Mouse (Mus musculus): ENCODE measurements around the gene P4ha2.
"Not testable (repeated sequence)": the region's sequence is repeated elsewhere in the genome, so short reads cannot be mapped to it uniquely, and the experiment has no call there.

Gene P4ha2

GRCm38 (mm10) chr11:54134905-54135304 is 35.0 kb downstream of the P4ha2 start:
- DNase-seq (ENCODE audit: low spot score in 2 of 2), result no peak

- not testable (repeated sequence) for DNase-seq (ENCODE audit: low spot score in 2 of 2)
These were observed 40.3 kb downstream of the P4ha2 start for GRCm38 (mm10) chr11:54140159-54140558.

- no peak for DNase-seq (ENCODE audit: low spot score in 2 of 2)
These were observed 41.5 kb downstream of the P4ha2 start for GRCm38 (mm10) chr11:54141200-54141971.

GRCm38 (mm10) chr11:54144886-54145285 is 45.0 kb downstream of the P4ha2 start:
- peak; percentile 69 to 73 for DNase-seq (ENCODE audit: low spot score in 2 of 2)

- DNase-seq (ENCODE audit: low spot score in 2 of 2), result no peak
These were observed 46.1 kb downstream of the P4ha2 start for GRCm38 (mm10) chr11:54145990-54146389.

GRCm38 (mm10) chr11:54149791-54150465 is 50.0 kb downstream of the P4ha2 start:
- DNase-seq (ENCODE audit: low spot score in 2 of 2), result no peak

- DNase-seq (ENCODE audit: low spot score in 2 of 2), result no peak
These were observed 51.2 kb downstream of the P4ha2 start for GRCm38 (mm10) chr11:54151141-54151540.

GRCm38 (mm10) chr11:54152957-54153356 is 53.1 kb downstream of the P4ha2 start:
- DNase-seq (ENCODE audit: low spot score in 2 of 2), result no peak

- DNase-seq (ENCODE audit: low spot score in 2 of 2), result peak; percentile 13 to 45
These were observed 56.0 kb downstream of the P4ha2 start for GRCm38 (mm10) chr11:54155864-54156263.

- no peak for DNase-seq (ENCODE audit: low spot score in 2 of 2)
These were observed 56.6 kb downstream of the P4ha2 start for GRCm38 (mm10) chr11:54156504-54156903.

- DNase-seq (ENCODE audit: low spot score in 2 of 2), result no peak
These were observed 57.7 kb downstream of the P4ha2 start for GRCm38 (mm10) chr11:54157586-54157985.

- no peak for DNase-seq (ENCODE audit: low spot score in 2 of 2)
These were observed 60.5 kb downstream of the P4ha2 start for GRCm38 (mm10) chr11:54160435-54160834.

GRCm38 (mm10) chr11:54160920-54161319 is 61.0 kb downstream of the P4ha2 start:
- no peak for DNase-seq (ENCODE audit: low spot score in 2 of 2)

GRCm38 (mm10) chr11:54161514-54161913 is 61.6 kb downstream of the P4ha2 start:
- DNase-seq (ENCODE audit: low spot score in 2 of 2), result no peak

GRCm38 (mm10) chr11:54162968-54163367 is 63.1 kb downstream of the P4ha2 start:
- DNase-seq (ENCODE audit: low spot score in 2 of 2), result no peak

GRCm38 (mm10) chr11:54169432-54170295 is 69.8 kb downstream of the P4ha2 start:
- DNase-seq (ENCODE audit: low spot score in 2 of 2), result no peak

GRCm38 (mm10) chr11:54171175-54171574 is 71.3 kb downstream of the P4ha2 start:
- no peak for DNase-seq (ENCODE audit: low spot score in 2 of 2)

GRCm38 (mm10) chr11:54174226-54174625 is 74.3 kb downstream of the P4ha2 start:
- DNase-seq (ENCODE audit: low spot score in 2 of 2), result no peak

- no peak for DNase-seq (ENCODE audit: low spot score in 2 of 2)
These were observed 75.0 kb downstream of the P4ha2 start for GRCm38 (mm10) chr11:54174877-54175276.
